Mouse (Mus musculus) embryonic stem cell, embryonic (primary cell): ENCODE data around the gene Kif26b.

Source experiments
- CTCF ChIA-PET, 4 experiments: fragments of 300-600 bp in 2 of 4; fragments of 350-600 bp in 2 of 4; sonication (Branson Sonifier 250); formaldehyde crosslinking; loops; one replicate each; lab custom pipeline; 2022; ENCODE audit warnings: inconsistent platforms in 2 of 4; lab: Charles Lee
- POLR2A ChIA-PET, 4 experiments: fragments of 300-600 bp in 2 of 4; fragments of 350-600 bp in 2 of 4; sonication (Branson Sonifier 250); formaldehyde crosslinking; loops; one replicate each; lab custom pipeline; 2022; ENCODE audit warnings: antibody characterized with exemption in 4 of 4, inconsistent platforms in 1 of 4; lab: Charles Lee

Kif26b gene

DNA sequence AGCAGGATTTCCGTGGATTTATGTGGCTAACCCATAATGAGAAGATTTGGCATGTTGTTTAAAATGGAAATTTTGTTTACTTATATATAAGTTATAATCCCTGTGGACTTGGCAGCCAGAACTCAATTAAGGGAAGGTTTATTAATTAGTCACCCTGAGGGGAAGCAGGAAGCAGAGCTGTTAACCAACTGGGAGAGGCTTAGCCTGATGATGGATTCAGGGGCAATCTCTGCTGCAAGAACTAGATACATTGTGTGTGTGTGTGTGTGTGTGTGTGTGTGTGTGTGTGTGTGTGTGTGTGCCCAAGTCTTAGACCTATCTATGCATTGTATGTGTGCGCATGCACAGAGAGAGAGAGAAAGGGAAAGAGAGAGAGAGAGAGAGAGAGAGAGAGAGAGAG, 348.0 kb downstream of the Kif26b start:
- POLR2A ChIA-PET = interaction anchor here in 1 of 4 experiments (0.7 kb wide), 1 partner anchor 625 kb away, joined by 7 read pairs; no protein-coding TSS in a partner anchor
- CTCF ChIA-PET = no interaction called here

DNA sequence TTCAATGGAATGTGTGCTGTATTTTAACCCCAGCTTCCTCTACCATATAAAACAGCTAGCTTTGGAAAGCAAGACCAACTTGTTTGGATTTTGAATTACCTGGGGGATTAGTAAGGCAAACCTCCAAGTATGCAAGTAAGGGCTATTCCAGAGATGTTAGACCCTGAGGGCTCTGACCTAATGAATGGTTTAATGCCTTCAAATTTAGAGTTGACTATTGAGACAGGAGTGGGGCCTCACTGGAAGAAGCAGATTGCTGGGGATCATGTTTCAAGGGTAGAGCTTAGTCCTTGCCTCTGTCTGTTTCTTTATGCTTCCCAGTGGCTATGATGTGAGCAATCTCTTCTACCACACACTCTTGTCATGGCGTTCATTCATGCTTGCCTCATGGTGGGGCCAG, 349.8 kb downstream of the Kif26b start:
- POLR2A ChIA-PET = no interaction called here
- CTCF ChIA-PET = no interaction called here

DNA sequence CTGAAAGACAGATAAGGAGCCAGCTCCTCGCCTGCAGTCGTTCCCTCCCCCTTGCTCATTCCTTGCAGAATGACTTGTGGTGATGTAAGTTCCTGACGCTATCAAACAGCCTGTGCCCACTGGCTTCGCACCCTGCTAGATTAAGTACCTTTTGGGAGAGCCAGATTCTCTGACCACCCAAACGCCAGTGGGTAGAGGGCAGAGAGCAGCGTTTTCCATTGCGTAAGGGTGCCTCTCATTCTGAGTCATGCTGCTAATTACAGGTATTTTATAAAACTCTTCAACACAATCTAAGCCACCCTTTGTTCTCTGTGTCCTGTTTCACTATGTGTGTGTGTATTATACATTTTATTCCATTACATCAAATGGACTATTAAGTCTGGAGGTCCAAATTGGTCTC, 352.0 kb downstream of the Kif26b start:
- CTCF ChIA-PET = no interaction called here
- POLR2A ChIA-PET = no interaction called here

DNA sequence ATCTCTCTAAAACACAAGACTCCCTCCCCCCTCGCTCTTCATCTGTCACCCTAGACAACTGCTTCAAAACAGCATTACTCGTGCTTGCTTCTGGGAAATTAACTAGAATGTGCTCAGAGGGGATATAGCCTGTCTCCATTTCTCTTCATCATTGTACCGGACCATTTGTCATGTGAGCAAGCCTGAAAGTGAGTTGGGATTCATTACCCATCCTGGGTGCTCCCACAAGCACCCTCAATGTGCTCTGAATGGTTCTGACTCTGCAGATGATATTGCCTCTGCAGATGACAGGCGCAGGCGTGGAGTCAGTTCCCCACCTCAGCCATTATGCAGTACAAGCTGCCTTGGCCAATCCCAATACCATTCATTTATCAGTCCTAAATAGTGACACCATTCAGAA, 357.7 kb downstream of the Kif26b start:
- ChIA-PET CTCF (no interaction called here), POLR2A (interaction anchor here in 2 of 4 experiments (0.5 to 0.8 kb wide), 4 partner anchors 24 to 1075 kb away, joined by 3 to 7 read pairs (median 4); no protein-coding TSS in a partner anchor)

DNA sequence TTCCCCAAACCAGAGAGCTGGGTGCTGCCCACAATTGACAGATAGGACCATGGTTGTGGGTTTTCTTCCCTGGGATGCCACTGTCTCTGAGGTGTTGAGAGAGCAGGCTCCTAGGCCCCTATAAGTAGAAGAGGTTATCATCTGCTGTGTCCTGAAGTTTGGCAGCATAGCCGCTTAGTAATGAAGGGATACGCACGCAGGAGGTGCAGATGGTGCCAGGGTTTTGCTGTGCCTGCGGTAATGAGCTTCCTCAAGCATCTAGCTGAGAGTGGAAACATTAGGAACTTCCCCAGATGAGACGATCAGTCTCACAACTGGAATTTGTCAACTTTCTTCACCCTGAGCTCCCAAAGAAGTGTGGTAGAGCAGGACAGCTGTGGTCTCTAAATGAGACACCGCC, 363.5 kb downstream of the Kif26b start:
- ChIA-PET POLR2A (interaction anchor here in 1 of 4 experiments (0.7 kb wide), 1 partner anchor 158 kb away, joined by 3 read pairs; no protein-coding TSS in a partner anchor), CTCF (interaction anchor here in 1 of 4 experiments (1.2 kb wide), 1 partner anchor 68 kb away, joined by 3 read pairs; no protein-coding TSS in a partner anchor)

DNA sequence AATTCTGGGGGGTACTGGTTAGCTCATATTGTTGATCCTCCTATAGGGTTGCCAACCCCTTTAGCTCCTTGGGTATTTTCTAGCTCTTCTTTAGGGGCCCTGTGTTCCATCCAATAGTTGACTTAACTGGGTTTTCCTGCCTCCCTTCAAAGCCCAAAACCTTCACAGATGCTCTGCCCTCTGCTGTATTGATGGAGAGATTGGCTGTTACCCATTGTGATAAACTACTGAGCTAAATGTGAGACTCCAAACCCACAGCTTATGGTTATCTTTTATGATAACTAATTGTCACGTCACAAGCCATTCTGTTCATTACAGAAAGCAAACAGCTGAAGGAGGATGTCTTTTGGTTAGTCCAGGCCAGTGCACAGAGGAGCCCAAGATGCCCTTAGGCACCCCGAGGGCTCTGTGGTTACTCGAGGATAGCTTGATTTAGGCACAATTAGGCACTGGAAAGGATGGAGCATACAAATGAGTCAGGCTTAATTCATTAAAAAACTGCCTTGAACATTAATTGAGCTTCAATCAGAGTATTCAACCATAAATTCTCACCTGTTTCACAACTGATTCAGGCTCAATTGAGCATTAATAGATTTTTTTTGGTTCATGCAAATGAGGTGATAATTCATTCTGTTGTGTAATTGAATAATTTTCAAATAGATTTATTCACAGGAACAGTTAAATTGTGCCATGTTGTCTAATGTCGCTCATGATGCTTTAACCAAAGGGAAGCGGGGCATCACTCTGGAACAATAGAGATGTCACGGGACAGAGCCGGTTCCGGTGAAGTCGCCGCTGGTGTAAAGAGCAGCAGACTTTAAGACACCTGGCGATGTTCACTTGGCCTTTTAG, 364.5 kb downstream of the Kif26b start:
- ChIA-PET POLR2A (interaction anchor here in 1 of 4 experiments (0.7 kb wide), 1 partner anchor 159 kb away, joined by 3 read pairs; no protein-coding TSS in a partner anchor), CTCF (interaction anchor here in 1 of 4 experiments (1.2 kb wide), 1 partner anchor 67 kb away, joined by 3 read pairs; no protein-coding TSS in a partner anchor)

DNA sequence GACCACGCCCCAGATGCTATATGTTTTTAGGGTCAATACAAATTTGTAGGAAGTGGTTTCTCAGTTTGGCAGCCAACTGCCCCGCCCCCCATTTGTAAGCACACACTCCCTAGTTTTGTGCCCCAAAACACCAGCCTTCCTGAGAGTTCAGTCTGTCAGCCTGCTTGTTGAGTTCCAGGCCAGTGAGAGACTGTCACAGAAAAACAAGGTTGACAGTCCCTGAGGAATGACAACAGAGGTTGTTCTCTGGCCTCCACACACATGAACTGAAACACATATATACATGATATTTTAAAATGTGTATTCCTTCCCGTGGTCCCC, 365.1 kb downstream of the Kif26b start:
- ChIA-PET POLR2A (no interaction called here), CTCF (no interaction called here)

DNA sequence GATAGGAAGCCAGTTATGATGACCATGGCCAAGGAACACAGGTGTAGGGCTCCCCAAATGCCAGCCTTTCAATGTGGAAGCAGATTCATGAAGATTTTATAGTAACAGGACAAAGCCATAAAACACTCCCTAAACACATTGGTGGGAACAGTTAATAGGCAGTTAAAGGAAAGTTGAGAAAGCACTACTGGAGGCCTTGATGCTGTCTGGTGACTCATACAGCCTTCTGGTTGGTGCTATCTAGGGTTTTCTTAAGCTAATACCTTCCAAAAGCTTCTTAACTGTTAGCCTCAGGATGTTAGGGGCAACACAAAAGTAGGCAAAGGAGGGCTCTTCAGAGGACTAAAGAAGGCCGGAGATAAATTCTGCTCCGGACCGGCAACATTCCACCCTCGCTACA, 366.7 kb downstream of the Kif26b start:
- POLR2A ChIA-PET = interaction anchor here in 1 of 4 experiments (1.0 kb wide), 1 partner anchor 92 kb away, joined by 3 read pairs; no protein-coding TSS in a partner anchor
- CTCF ChIA-PET = interaction anchor here in 2 of 4 experiments (0.6 to 0.8 kb wide), 2 partner anchors 372 to 1527 kb away, joined by 3 read pairs; no protein-coding TSS in a partner anchor

DNA sequence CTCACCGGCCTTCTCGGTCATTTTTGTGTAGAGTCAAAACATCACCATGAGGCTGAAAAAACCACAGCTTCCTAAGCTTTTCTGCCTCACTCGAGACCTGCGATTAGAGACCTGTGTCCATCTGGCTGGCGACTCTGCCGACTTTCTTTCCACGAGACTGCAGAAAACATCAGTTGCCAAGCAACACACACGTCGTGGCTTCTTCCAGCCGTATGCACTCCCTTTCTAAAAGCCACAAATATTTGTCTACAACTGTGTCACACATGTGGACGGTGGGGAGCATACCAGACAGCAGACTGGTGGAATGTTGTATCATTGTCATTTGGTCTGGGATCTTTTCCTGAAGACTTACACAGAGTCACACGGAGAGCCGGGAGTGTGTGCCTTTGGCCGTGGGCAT, 382.0 kb downstream of the Kif26b start:
- ChIA-PET POLR2A (interaction anchor here in 1 of 4 experiments (0.5 kb wide), 1 partner anchor 281 kb away, joined by 3 read pairs; no protein-coding TSS in a partner anchor), CTCF (no interaction called here)

DNA sequence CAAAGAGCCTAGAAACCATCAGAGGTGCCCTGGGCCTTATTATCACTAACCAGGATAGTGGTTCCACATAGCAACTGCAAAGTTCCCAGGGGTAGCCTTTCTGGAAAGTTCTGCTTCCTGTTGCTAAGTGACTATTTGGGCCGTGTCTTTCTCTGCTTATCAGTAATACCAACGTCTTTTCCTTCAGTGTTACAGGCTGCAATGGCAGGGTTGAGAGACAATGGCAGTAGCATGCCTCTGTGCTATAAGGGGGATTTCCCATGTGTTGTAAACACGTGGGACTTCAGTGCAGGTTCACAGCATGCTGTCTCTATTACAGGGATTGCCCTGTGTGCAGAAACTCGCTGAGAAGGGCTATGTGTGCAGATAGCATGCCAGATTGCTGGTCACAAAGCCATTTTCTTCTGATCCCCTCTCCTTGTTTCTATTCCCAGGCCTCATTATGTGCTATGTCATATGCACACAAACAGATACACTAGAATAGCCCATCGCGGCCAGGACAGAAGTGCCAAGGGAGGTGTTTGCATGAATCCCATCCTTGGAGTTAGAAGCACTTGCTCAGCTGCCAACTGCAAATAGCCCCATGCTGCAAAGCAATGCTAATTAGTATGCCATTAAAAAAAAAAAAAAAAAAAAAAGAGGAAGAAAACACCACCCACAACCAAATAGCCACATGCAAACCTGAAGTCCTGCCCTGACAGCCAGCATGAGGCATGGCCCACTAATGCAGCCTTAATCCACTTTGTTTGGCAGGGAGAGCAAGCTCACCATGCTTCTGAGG, 384.2 kb downstream of the Kif26b start:
- POLR2A ChIA-PET = interaction anchor here in 2 of 4 experiments (0.7 kb wide), 2 partner anchors 62 to 189 kb away, joined by 4 to 5 read pairs; no protein-coding TSS in a partner anchor

DNA sequence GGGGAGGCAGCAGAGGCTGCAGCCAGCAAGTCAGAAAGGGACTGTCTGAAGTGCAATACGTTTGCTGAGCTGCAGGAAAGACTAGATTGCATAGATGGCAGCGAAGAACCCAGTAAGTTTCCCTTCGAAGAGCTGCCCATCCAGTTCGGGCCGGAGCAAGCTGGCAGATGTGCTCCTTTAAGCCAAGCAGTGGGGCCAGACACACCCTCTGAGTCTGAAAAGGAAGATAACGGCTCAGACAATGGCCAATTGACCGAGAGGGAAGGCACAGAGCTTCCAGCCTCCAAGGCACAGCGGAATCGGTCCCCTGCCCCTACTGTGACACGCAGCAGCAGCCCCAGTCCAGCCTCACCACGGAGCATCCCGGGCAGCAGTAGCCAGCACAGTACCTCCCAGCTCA, 386.1 kb downstream of the Kif26b start:
- ChIA-PET POLR2A (interaction anchor here in 2 of 4 experiments (0.7 to 1.3 kb wide), 2 partner anchors 202 to 364 kb away, joined by 3 read pairs; no protein-coding TSS in a partner anchor), CTCF (interaction anchor here in 3 of 4 experiments (0.6 to 1.6 kb wide), 6 partner anchors 45 to 662 kb away, joined by 3 to 7 read pairs (median 4); no protein-coding TSS in a partner anchor)

More for the DNA sequence above, 384.2 kb downstream of the Kif26b start:
- CTCF ChIA-PET = interaction anchor here in 1 of 4 experiments (0.7 kb wide), 2 partner anchors 45 to 207 kb away, joined by 6 to 19 read pairs; no protein-coding TSS in a partner anchor

DNA sequence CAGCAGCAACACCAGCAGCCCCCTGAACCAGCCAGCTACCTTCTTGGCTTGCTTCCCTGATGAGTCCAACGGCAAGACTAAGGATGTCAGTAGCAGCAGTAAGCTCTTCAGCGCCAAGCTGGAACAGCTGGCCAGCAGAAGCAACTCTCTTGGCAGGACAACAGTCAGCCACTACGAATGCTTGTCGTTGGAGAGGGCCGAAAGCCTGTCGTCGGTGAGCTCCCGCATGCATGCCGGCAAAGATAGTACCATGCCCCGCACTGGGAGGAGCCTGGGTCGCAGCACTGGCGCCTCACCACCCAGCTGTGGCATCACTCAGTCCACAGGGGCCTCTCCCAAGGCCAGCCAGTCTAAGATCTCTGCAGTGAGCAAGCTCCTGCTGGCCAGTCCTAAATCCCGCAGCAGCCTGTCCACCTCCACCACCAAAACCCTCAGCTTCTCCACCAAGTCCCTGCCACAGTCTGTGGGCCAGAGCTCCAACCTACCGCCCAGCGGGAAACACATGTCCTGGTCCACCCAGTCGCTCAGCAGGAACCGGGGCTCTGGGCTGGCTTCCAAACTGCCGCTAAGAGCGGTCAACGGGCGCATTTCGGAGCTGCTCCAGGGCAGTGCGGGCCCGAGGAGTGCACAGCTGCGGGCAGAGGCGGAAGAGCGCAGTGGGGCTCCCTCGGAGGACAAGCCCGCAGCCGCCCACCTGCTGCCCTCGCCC, 388.4 kb downstream of the Kif26b start:
- CTCF ChIA-PET = interaction anchor here in 1 of 4 experiments (0.7 kb wide), 1 partner anchor 153 kb away, joined by 3 read pairs; no protein-coding TSS in a partner anchor
- POLR2A ChIA-PET = interaction anchor here in 2 of 4 experiments (0.5 to 1.1 kb wide), 6 partner anchors 14 to 710 kb away, joined by 3 to 15 read pairs (median 4); partner anchors contain the start of gene Kif26b (in 1 of the 2)

DNA sequence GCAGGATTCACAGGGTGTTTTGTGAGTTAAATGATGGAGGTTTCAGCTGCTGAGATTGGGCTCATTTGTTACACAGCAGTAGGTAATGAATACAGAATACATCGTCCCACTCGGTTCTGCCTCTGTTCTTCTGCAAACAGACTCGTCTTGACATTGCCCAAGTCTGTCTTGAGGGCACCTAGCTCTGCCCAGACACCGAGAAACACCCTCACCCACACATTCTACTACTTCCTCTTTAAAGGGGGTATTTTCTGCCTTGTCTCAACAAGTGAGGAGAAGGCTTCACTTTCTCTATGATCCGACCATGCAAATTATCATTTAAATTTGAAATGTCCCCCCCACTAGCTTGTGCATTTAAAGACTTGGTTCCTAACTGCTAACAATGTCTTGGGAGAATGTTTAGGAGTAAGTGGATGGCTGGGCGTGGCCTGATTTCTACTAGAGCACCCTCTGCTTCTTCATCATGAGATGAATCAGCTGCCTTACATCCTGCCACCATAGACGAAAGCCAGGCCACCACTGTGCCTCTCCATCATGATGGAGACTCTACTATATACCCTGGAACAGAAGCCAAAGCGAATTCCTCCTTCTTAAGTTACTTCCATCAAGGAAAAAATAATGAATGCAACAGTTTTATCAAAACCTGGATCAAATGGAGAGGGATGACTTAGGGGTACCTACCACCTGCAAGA, 395.7 kb downstream of the Kif26b start:
- ChIA-PET POLR2A (no interaction called here), CTCF (no interaction called here)

DNA sequence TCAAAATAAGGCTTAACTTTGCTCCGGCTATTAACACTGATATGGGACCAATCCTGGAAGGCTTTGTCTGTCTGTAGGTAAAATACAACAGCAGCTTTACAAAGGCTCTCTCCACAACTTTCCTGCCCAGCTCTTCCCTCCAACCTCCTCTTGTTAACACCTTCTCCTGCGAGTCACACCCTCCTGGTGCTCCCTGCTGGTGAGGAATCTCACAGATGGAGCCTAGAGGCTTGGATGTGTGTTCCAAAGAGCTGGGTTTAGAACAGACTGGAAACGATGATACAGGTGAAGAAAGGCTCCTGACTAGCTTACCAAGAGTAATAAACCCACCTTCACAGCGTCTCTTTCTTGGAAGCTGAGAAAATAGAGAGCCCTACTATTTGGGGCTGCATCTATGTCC, 400.6 kb downstream of the Kif26b start:
- ChIA-PET CTCF (no interaction called here), POLR2A (interaction anchor here in 1 of 4 experiments (2.3 kb wide), 1 partner anchor 10 kb away, joined by 6 read pairs; no protein-coding TSS in a partner anchor)

DNA sequence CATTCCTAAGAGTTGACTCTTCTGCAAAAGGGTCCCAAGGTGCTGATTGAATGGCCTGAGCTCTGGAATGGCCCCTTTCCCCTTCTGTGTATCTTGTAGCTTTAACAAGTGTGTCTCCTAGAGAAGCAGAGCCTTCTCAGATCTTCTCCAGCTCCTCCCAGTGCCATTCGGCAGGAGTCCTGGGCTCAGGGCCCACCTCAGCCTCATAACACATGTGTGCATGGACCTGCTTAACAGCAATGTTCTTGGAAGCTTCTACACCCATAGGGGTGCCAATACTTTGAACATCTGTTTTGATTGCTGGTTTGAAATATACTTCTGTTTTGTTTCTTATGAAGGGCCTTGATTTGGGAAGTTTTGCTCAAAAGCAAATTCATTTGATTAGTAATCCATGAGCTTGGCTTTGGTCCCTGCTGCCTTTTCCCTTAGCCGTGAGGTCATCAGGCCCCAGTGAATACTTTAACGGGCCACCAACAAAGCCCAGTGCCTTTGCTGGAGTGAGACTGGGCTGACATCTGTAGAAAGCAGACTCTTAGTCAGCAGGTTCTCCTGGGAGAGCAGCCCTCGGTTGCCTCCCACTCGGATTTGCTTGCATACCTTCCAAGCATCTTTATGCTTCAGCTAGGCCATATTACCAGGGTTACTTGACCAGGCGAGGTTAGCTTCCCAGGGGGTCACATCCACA, 405.2 kb downstream of the Kif26b start:
- POLR2A ChIA-PET = interaction anchor here in 1 of 4 experiments (0.6 kb wide), 1 partner anchor 406 kb away, joined by 3 read pairs; no protein-coding TSS in a partner anchor

DNA sequence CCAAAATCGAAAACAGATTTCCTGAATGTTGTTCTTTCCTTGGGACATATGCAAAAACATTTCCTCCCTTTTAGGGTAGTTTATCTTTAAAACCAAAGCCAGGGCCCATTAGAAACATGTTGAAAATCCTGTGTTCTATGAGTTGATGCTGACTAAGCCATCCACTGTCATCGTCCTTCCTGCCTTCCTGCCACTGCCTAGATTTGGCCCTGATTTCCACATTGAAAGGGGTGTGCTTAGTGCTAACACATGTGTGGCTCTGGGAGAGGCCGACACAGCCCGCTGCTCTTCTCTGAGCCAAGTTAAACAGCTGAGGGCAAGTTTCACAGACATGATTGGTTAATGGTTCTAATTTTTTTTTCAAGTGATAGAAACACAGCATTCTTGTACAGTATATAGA, 407.5 kb downstream of the Kif26b start:
- ChIA-PET POLR2A (no interaction called here), CTCF (no interaction called here)

More for the DNA sequence above, 405.2 kb downstream of the Kif26b start:
- CTCF ChIA-PET = no interaction called here

DNA sequence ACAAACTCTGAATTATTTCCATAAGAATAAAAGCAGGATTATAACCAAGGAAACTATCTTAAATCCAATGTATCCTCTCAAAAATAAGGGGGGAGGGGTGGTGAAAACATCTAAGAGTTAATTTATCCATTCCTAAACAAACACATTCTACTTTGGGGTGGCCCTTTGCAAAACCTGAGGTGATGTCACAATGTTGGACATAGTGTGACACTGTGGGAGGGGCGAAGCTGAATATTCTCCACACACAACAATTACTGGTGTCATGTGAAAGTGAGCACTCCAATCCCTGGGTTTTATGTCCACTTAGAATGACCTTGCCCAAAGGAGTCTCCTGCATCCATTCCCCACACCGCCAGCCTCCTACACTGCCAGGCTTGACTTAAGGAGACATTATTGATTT, 408.1 kb downstream of the Kif26b start:
- CTCF ChIA-PET = no interaction called here
- POLR2A ChIA-PET = no interaction called here
